Mouse (Mus musculus): ENCODE data around the gene Dcun1d3.
A peak's percentile ranks its signal among the peaks of the same experiment; 100 is the strongest.

Gene Dcun1d3

DNA sequence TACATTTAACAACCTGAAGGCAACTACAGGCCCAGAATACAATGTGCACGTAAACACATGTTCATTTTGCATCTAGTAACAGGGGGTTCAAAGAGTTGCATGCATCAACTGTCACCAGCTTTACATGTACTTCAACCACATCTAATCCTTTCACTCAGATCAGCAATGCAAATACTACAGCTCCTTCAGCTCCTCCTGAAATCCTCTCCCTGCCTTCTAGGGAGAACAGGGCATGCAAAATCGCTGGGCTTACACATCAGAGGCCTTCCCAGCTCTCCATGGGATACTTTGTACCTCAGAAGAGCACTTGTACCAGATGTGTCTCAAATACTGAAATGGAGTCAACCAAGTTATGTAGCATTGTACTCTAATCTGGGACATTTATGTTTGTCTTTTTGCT, 23.0 kb downstream of the Dcun1d3 start:
- DNase-seq (ENCODE audit: low spot score in 2 of 2): no peak

DNA sequence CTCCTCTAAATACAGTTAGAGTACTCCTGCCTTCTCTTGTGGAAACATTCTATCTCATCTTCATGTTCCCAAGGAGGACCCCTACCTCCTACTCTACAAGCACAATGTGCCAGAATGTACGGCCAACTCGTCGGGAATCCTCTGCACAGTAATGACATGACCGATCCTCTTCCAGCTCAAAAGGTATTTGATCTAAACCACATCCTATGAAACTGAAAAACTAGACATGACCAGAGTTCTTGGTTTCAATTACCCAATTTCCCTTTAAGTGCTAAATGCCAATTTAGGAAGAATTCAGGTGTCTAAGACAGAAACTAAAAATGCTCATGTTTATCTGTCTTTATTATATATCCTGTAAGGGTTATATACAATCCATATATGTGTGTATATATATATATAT, 23.9 kb downstream of the Dcun1d3 start:
- DNase-seq (ENCODE audit: low spot score in 2 of 2): no peak

DNA sequence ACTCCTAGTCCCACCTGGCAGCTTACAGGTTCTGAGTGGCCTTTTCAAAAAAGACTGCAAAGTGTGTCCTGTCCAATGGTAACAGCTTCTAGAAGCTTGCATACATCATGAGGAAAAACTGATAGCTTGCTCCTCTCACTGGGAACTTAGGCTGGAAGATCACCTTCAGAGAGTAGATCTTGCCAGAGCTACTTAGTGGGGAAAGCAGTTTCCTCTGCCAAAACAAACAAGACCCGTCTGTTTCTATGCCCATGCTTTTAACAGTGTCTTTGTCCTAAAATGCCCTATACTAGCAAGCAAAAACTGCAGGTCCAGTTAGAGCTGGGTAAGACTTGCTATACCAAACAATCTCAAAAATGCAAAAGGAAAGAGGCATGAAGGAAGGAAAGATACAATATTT, 30.0 kb downstream of the Dcun1d3 start:
- DNase-seq (ENCODE audit: low spot score in 2 of 2): no peak

DNA sequence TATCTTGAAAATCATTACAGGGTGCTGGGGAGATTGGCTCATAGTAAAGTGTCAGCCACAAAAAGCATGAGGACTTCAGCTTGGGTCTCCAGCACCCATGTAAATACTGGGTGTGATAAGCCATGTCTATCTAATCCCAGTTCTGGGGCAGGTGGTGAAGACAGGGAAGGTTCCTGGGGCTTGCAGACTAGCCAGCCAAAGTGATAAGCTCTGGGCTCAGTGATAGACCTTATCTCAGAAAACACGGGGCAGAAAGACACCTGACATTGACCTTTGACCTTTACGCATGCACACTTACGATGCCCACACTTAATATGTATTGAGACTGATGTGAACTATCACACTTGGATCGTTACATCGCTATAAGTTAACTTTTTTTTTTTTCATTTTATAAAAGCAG, 31.6 kb downstream of the Dcun1d3 start:
- DNase-seq (ENCODE audit: low spot score in 2 of 2): no peak

DNA sequence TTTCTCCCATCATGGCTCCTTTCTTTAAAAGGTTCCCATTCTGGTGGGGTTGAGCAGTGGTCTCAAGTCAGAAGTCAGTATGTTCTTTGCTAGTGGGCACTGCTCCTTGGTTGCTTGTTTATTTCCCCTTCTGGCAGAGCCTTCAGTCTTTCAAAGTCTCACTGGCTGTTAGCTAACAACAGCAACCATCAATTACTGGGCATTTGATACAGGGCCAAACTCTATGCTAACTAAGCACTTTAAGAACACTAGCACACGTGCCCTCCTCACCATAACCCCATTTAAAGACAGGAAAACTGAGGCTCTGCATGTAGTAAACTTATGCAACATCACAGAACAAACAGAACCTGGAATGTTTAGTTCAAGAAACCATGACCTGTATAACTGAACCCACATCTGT, 33.9 kb downstream of the Dcun1d3 start:
- DNase-seq (ENCODE audit: low spot score in 2 of 2): no peak

DNA sequence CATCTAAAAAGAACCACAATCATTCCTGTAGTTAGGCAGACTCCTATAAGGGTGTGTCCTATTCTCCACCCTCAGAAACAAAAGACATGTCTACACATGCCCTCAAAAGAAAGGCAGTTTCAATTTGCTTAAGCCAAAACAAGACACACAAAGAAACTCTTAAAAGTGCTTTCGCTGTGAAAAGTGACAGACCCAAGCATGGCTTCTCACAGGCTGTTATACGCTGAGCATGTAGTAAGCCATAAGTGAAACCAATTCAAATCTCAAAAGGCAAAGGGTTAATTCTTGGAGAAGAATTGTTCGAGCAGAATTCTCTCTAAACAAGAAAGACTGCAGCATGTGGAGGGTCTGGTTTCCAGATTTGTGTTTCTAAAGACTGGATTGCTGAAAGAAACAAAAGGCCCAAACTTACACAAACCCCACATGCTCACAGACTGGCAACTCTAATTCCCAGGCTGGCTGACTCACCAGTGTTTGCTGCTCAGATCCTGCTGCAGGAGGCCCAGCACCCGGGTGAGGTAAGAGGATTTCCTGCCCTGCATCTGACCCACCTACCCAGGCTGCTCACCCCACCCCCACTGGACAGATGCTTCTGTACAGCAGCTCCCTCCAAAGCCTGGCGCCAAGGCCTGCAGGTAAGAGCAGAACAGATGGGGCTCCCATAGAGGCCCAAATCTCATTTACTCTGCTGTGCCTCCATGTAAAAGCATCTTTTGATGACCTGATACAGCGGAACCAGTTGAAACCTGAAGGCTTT, 34.6 kb downstream of the Dcun1d3 start:
- peak; percentile 41 to 61 for DNase-seq (ENCODE audit: low spot score in 2 of 2)

DNA sequence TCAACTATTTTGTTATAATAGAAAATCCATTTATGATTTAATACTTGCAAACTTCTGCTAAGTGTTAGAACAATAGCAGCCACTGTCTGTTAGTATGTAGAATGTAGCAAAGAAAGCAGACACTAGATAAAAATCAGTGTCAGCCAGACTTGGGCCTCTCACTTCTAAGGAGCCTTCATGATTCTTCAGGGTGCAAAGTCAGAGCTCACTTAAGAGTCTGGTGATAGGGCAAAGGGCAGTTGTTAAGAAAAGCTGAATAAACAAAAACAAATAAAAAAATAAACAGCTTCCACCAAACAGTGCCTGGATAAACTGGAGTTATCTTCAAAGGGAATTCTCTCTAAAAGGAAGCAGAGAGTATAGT, 35.1 kb downstream of the Dcun1d3 start:
- DNase-seq (ENCODE audit: low spot score in 2 of 2): no peak

DNA sequence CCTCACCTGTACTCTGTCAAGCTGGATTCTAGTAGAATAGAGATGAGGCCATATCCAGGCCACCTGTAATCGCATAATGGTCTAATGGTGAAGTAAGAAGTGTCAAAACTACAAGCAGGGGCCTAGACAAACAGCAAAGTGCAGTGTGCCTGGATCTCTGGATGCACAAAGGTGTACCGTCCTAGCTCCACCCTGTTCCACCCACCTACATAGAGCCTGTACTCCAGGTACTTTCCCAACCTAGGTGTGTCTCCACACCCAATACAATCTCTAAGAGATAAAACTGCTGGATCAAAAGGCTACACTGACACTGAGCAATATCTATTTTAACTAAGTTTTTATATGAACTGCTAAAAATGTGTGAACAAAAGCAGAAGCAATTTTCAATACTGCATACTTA, 35.5 kb downstream of the Dcun1d3 start:
- DNase-seq (ENCODE audit: low spot score in 2 of 2): no peak

DNA sequence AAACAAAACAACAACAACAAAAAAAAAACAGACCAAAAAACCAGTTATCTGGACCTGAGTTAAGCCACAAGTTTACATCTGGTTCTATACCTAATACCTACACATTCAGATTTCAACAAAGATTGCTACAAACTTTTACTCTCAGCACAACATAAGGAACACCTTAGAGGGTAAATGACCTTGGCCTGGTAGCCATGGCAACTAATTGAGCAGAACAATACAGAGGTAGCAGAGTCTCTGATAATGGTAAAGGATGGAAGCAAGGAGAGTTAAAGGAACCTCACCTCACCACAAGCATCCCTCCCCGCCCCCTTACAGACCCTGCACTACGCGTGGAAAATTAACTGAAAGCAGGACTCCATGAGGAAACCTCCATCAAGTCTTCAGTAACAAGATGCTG, 36.0 kb downstream of the Dcun1d3 start:
- DNase-seq (ENCODE audit: low spot score in 2 of 2): no peak

DNA sequence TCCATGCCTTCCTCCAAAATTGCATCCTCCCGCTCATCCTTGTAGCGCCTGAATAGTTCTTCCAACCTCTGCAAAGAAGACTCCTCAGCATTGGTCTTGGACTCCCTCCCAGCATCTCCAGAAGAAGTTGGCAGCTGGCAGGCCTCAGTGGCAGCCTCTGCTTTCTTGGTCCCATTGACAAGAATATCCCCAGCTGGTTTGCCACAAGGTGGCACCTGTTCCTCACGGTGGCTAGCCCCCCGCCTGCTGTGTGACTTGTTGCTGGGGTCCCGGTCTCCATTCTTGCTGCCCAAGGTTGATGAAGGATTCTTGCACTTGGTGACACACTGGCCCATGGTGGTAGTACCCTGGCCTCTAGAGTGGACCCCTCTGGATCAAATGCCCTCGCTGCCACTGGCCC, 36.6 kb downstream of the Dcun1d3 start:
- DNase-seq (ENCODE audit: low spot score in 2 of 2): no peak

DNA sequence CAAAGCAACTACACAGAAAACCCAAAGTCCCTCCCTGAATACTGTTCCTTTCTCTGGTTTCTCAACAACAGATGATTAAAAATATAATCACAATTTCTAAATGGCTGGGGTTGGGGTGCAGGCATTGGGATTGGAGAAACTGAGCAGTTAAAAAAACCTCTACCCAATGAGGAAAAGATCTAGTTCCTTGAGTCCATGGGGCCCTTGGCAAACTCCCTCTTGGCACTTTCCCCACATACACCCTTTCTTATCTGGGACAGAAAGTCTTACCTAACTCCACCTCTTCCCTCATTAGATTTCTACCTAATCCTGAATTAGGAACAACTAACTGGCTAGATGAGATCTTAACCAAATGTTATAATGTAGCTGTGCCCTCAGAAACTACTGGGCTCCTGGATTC, 41.1 kb downstream of the Dcun1d3 start:
- no peak for DNase-seq (ENCODE audit: low spot score in 2 of 2)

DNA sequence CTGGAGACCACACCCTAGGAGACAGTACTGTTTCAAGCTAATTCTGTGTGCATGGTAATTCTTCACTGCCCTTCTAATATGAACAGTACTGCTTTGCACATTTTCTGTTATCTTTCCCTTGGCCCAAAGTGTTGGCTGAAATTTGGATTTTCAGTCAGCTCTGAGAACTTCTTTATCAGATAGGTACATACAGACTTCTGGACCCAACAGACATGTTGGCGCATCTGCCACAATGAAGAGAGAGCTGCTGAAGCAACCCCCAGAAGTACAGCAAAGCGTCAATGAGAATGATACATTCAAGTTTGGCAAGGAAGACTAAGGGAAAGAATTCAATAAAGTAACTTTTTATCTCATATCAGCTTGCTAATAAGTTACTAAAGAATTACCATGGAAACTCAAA, 41.7 kb downstream of the Dcun1d3 start:
- no peak for DNase-seq (ENCODE audit: low spot score in 2 of 2)

DNA sequence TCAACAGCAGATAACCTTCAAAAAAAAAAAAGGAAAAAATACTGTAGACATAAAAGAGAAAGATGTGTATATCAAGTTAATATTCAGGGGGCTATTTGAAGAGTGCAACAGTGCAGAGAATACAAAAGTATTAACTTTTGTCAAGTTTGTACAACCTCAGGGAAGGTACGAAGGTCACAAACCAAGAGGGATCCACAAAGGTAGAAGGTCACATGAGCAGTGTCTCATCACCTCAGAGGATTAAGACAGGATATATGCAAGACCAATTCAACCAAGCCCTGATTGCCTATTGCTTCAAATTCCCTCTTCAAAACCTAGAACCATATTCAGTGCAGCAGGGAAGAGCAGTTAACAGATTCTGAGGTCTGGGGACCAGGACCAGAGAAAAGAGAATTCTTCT, 42.9 kb downstream of the Dcun1d3 start:
- DNase-seq (ENCODE audit: low spot score in 2 of 2): no peak

DNA sequence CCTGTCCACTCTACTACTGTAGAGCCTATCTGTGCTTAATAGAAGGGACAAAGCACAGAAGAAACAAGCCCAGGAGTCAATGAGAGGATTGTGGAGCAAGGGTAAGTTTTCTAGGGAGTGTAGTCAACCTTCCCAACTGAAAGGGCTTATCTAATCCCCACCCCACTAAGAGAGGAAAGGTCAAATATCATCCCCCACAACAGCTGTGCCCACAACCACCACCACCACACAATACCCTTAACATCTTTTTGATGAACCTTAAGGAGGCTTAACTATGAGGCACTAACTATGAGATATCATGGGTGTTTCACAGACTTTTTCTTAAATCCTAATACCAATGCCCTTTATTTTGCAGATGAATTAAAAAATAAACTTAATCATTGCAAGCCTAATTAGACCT, 43.6 kb downstream of the Dcun1d3 start:
- no peak for DNase-seq (ENCODE audit: low spot score in 2 of 2)

DNA sequence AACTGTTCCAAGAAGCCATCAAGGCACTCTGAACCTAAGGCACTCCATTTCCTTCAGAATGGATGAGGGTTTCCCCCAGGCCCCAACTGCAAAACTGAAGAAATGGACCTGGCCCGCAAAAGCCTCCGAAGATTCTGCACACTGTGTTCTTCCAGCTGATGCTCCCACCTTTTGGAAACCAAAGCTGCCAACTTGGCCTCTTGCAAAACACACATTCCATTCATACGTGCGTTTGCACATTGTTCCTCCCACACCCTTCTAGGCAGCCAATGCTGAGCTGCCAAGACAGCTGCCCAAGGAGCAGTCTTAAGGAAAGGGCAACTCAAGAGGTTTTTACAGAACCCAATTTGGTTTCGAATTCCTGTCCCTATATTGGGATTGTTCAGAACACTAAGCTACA, 45.4 kb downstream of the Dcun1d3 start:
- DNase-seq (ENCODE audit: low spot score in 2 of 2): peak in 1 of 2 experiments; percentile 36

DNA sequence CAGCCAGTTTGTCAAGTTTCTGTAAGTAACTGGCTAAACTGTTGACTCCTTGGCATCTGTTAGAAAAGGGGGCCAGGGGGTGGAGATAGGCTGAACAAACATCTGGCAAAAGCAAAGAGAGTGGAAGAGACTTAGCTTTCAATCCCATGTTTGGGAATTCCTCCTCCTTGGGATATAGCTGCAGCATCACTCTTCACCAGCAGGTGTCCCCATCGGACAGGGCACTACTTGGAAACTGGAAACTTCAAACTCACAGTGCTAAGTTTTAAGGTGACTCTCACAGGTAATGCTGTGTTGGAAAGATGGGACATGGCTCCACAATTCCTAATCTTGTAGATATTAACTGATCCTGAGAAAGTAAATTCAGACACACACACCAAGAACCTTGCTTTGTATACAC, 47.0 kb downstream of the Dcun1d3 start:
- DNase-seq (ENCODE audit: low spot score in 2 of 2): peak; percentile 39 to 77

DNA sequence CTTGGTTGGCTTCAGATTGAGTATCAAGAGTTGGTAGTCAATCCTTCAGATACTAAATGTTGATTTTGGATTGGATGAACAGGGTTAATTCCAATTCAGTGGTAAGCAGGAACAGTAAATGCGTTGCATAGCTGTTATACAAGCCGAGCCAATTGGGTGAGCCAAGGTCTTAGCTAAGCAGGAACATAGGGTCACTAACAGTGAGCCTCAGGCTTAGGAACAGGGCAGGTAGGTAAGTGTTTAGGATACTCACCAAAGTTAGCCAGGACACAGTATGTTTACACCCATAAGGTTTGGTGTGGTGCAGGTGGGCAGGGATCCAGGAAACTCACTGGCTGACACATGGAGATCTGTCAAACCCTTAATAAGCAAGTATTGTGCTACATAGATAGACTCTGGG, 48.7 kb downstream of the Dcun1d3 start:
- no peak for DNase-seq (ENCODE audit: low spot score in 2 of 2)

DNA sequence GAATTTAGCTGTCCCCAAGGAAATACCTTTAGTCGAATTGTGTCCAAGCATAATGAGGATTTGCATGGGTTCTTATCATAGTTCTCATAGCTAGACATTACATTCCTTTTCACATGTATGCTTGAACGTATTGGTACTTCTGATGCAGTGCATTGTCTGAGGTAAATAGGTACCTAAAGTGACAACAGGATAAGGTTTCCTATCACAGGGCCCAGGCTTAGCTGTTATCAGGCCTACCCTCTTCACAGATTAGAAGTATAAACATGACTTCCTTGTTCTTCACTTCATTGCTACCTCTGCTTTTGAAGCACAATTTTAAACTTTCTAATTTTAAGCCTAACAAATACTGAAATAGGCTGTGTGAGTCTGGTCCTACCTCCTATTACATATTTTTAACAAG, 50.6 kb downstream of the Dcun1d3 start:
- DNase-seq (ENCODE audit: low spot score in 2 of 2): no peak

DNA sequence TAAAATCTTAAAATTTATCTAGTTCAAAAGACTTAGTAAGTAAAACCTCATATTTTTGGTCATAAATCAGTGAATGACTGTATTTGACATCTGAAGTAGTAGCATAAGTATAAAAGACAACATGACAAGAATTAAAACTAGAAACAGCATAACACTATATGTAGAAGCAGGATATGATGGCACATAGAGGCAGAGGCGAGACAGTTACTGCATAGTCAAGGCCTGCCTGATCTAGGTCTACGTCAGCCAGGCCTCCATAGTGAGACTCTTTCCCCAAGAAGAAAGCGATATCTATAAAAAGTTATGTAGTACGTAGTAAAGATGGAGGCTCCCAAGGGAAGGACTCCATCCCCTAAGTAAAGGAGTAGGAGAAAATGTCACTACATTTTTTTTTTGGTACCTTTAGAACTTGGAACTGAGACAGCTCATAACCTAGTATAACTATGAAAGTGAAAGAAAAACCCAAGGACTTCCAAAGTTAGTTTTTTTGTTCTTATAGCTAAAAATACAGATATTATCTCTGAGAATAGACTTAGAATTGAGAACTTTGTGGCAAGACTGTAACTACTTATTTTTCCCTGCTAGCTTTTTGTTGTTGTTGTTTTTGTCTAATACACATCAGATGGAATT, 54.2 kb downstream of the Dcun1d3 start:
- no peak for DNase-seq (ENCODE audit: low spot score in 2 of 2)

DNA sequence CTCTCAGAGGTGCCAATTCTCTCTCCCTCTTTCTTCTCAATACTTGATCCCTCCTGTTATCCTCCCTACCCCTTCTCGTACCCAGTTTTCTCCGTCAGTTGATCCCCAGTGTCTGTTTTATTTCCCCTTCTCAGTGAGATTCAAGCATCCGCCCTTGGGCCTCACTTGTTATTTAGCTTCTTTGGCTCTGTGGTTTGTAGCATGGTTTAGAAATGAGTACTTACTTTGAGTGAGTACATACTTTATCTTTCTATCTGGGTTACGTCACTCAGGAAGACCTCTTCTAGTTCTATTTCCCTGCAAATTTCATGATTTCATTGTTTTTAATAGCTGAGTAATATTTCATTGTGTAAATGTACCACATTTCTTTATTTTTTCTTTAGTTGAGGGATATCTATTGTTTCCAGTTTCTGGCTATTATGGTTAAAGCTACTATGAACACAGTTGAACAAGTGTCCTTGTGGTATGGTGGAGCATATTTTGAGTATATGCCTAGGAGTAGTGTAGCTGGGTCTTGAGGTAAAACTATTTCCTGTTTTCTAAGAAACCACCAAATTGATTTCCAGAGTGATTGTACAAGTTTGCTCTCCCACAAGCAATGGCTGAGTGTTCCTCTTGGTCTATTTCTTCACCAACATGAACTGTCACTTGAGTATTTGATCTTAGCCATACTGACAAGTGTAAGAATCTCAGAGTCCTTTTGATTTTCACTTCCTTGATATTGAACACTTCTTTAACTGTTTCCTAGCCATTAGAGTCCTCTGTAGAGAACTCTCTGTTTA, 59.9 kb downstream of the Dcun1d3 start:
- DNase-seq (ENCODE audit: low spot score in 2 of 2): no peak

DNA sequence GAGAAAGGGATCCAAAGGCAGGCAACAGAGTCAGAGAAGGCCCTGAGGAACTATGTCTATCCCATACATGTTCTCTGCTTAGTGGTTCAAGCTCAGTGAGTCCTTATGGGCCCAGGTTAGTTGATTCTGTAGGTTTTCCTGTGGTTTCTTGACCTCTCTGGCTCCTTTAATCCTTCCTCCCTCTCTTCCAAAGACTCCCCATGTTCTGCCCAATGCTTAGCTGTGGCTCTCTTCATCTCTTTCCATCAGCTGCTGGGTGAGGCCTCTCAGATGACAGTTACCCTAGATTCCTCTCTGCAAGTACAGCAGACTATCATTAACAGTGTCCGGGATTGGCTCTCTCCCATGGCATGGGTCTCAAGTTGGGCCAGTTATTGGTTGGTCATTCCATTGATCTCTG, 60.7 kb downstream of the Dcun1d3 start:
- no peak for DNase-seq (ENCODE audit: low spot score in 2 of 2)

DNA sequence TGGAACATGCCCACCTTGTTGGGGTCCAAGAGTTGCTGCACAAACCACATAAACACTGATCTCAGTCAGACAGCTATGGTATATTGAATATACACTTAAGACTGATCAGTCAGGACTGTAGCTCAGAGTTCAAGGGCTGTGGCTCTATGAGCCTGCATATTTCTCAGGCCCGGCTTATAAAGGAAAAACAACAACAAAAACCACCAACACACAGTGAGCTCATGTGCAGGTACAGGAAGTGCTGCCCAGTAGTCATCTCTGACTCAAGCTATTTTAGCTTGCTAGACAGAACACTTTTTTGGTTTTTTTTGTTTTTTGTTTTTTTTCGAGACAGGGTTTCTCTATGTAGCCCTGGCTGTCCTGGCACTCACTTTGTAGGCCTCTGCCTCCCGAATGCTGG, 87.4 kb downstream of the Dcun1d3 start:
- no peak for DNase-seq (ENCODE audit: low spot score in 2 of 2)

DNA sequence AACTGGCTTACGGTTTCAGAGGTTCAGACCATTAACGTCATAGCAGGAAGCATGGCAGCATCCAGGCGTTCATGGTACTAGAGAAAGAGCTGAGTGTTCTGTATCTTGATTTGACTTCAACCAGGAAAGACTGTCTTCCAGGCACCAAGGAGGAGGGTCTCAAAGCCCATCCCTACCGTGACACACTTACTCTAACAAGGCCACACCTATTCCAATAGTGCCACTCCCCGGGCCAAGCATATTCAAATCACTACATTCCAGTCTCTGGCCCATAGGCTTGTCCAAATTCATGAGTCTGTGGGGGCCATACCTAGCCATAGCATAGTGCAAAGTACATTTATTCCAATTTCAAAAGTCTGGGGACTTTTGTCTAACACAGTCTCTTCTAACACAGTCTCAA, 88.7 kb downstream of the Dcun1d3 start:
- DNase-seq (ENCODE audit: low spot score in 2 of 2): no peak
